Mouse (Mus musculus) E14TG2a.4 (cell line): ENCODE results near the gene Arhgap1.

ENCODE experiments used
- H3K27me3 ChIP-seq: 2 replicates; pipeline ENCODE4 v1.6.1; 2014; ENCODE audit warnings: low read length, control low read depth; ENCODE audit not compliant: insufficient read depth
- H3K36me3 ChIP-seq: 2 replicates; pipeline ENCODE4 v1.6.1; 2014; ENCODE audit warnings: low read length, control low read depth; ENCODE audit not compliant: insufficient read depth
- H3K4me1 ChIP-seq: replicated peaks from 2 replicates; pipeline ENCODE4 v1.6.1; 2014; ENCODE audit warnings: low read depth, low read length, control low read depth
- H3K4me3 ChIP-seq: replicated peaks from 2 replicates; pipeline ENCODE4 v1.5.1; 2014; ENCODE audit warnings: mild to moderate bottlenecking, low read length
- H3K9me3 ChIP-seq: 2 replicates; pipeline ENCODE4 v1.6.1; 2014; ENCODE audit warnings: low read length, control low read depth
- CTCF ChIP-seq: conservative IDR thresholded peaks from 2 replicates; pipeline ENCODE4 v1.5.1; 2014; ENCODE audit warnings: low read length
- NANOG ChIP-seq: IDR thresholded peaks from 2 replicates; pipeline ENCODE4 v1.6.1; 2014; ENCODE audit warnings: borderline replicate concordance, low read length, mixed read lengths
- POU5F1 ChIP-seq: IDR thresholded peaks from 2 replicates; pipeline ENCODE4 v1.6.1; 2014; ENCODE audit warnings: low read length, borderline replicate concordance

The Arhgap1 gene

GRCm38 (mm10) chr2:91642825-91643415 is 6.7 kb upstream of the Arhgap1 start:
- no peak for TF ChIP-seq CTCF
- no peak for TF ChIP-seq POU5F1
- TF ChIP-seq NANOG, result no peak
- H3K9me3 ChIP-seq, result no peaks in the 10 kb centered on the region
- H3K27me3 ChIP-seq, result no peaks in the 10 kb centered on the region
- peaks cover 61% of the 10 kb centered on the region for H3K36me3 ChIP-seq
- no peak overlapping the region for H3K4me3 ChIP-seq
- H3K4me1 ChIP-seq, result peaks cover 70% of the 10 kb centered on the region

- H3K4me3 ChIP-seq, result no peak overlapping the region
- H3K9me3 ChIP-seq, result no peaks in the 10 kb centered on the region
- peaks cover 64% of the 10 kb centered on the region for H3K36me3 ChIP-seq
- no peaks in the 10 kb centered on the region for H3K27me3 ChIP-seq
- peaks cover 75% of the 10 kb centered on the region for H3K4me1 ChIP-seq
- no peak for TF ChIP-seq POU5F1
- TF ChIP-seq CTCF, result no peak
- TF ChIP-seq NANOG, result no peak
These were observed 5.6 kb upstream of the Arhgap1 start for GRCm38 (mm10) chr2:91644021-91644420.

- H3K27me3 ChIP-seq, result no peaks in the 10 kb centered on the region
- H3K4me1 ChIP-seq, result peaks cover 74% of the 10 kb centered on the region
- H3K36me3 ChIP-seq, result peaks cover 64% of the 10 kb centered on the region
- peak overlapping the region; percentile 67 for H3K4me3 ChIP-seq
- TF ChIP-seq NANOG (no peak), CTCF (no peak), POU5F1 (no peak)
- H3K9me3 ChIP-seq, result no peaks in the 10 kb centered on the region
These were observed 4.3 kb upstream of the Arhgap1 start for GRCm38 (mm10) chr2:91645354-91645753.

- no peak for TF ChIP-seq NANOG
- TF ChIP-seq CTCF, result no peak
- no peak for TF ChIP-seq POU5F1
- Histone ChIP-seq H3K4me3 (peak overlapping the region; percentile 67), H3K36me3 (peaks cover 64% of the 10 kb centered on the region), H3K4me1 (peaks cover 79% of the 10 kb centered on the region), H3K9me3 (no peaks in the 10 kb centered on the region), H3K27me3 (no peaks in the 10 kb centered on the region)
These were observed 3.8 kb upstream of the Arhgap1 start for GRCm38 (mm10) chr2:91645811-91646210.

- Histone ChIP-seq H3K27me3 (no peaks in the 10 kb centered on the region), H3K4me1 (peaks cover 87% of the 10 kb centered on the region), H3K9me3 (no peaks in the 10 kb centered on the region), H3K36me3 (peaks cover 63% of the 10 kb centered on the region), H3K4me3 (no peak overlapping the region)
- TF ChIP-seq CTCF, result peak; percentile 97
- no peak for TF ChIP-seq POU5F1
- TF ChIP-seq NANOG, result no peak
These were observed 2.9 kb upstream of the Arhgap1 start for GRCm38 (mm10) chr2:91646733-91647132.

- TF ChIP-seq NANOG, result no peak
- Histone ChIP-seq H3K4me1 (peaks cover 79% of the 10 kb centered on the region), H3K9me3 (no peaks in the 10 kb centered on the region)
These were observed 508 bp upstream of the Arhgap1 start for GRCm38 (mm10) chr2:91649152-91649551.

GRCm38 (mm10) chr2:91650360-91650995 is 818 bp downstream of the Arhgap1 start:
- Histone ChIP-seq H3K36me3 (peaks cover 54% of the 10 kb centered on the region), H3K9me3 (no peaks in the 10 kb centered on the region), H3K27me3 (no peaks in the 10 kb centered on the region), H3K4me1 (peaks cover 70% of the 10 kb centered on the region), H3K4me3 (peak overlapping the region; percentile 99)
- TF ChIP-seq POU5F1 (no peak), CTCF (no peak), NANOG (no peak)

More at GRCm38 (mm10) chr2:91649152-91649551, 508 bp upstream of the Arhgap1 start:
- Histone ChIP-seq H3K36me3 (peaks cover 54% of the 10 kb centered on the region), H3K4me3 (peak overlapping the region; percentile 99), H3K27me3 (no peaks in the 10 kb centered on the region)

- Histone ChIP-seq H3K4me1 (peaks cover 70% of the 10 kb centered on the region), H3K36me3 (peaks cover 54% of the 10 kb centered on the region), H3K9me3 (no peaks in the 10 kb centered on the region), H3K27me3 (no peaks in the 10 kb centered on the region), H3K4me3 (0 out of 2 replicates have a peak overlapping the region, but pooled peaks have one; percentile 8)
- TF ChIP-seq POU5F1, result no peak
- no peak for TF ChIP-seq NANOG
- no peak for TF ChIP-seq CTCF
These were observed 2.0 kb downstream of the Arhgap1 start for GRCm38 (mm10) chr2:91651458-91652258.

- H3K36me3 ChIP-seq, result peaks cover 54% of the 10 kb centered on the region
- TF ChIP-seq NANOG (no peak), POU5F1 (no peak), CTCF (no peak)
These were observed 3.2 kb downstream of the Arhgap1 start for GRCm38 (mm10) chr2:91652863-91653262.

More at GRCm38 (mm10) chr2:91652863-91653262, 3.2 kb downstream of the Arhgap1 start:
- Histone ChIP-seq H3K4me1 (peaks cover 67% of the 10 kb centered on the region), H3K4me3 (no peak overlapping the region), H3K9me3 (no peaks in the 10 kb centered on the region), H3K27me3 (no peaks in the 10 kb centered on the region)
